Mouse (Mus musculus): Measurements from ENCODE around the gene Klhl6.

GRCm38 (mm10) chr16:19997616-19998015 is 14.8 kb upstream of the Klhl6 start:
- no peak for TF ChIP-seq CTCF (IDR thresholded peaks at IDR 0.05; ENCODE audit: borderline replicate concordance, extremely low read depth, insufficient read depth, insufficient read length)
- TF ChIP-seq POLR2A (IDR thresholded peaks at IDR 0.05; ENCODE audit: borderline replicate concordance, extremely low read depth, insufficient read depth, insufficient read length, poor library complexity, severe bottlenecking): no peak
